Mouse (Mus musculus) lung, postnatal 0 days (tissue): ENCODE results near the gene Rbfox2. TPM values are rescaled to one million over a fixed set of nuclear protein-coding genes. Genes with fewer than 3 reads are reported as not detected.
A peak's percentile ranks its signal among the peaks of the same experiment; 100 is the strongest.

Experiments
- ATAC-seq: fragments of 200-750 bp; cut with Nextera tagmentation; 2 replicates; pipeline ENCODE4 v1.8.0; 2017; ENCODE audit warnings: moderate library complexity
- DNase-seq: peaks from one replicate; pipeline ENCODE4 v3.0.0-alpha.2; 2016; ENCODE audit warnings: low spot score
- H3K27ac ChIP-seq: fragments of 300-500 bp; sonication (generic); 2 replicates; pipeline ENCODE4 v1.5.1; 2014; ENCODE audit warnings: antibody characterized with exemption, mild to moderate bottlenecking, low read length, mixed read lengths
- H3K27me3 ChIP-seq: fragments of 300-500 bp; sonication (generic); replicated peaks from 2 replicates; pipeline ENCODE4 v1.6.1; 2014; ENCODE audit warnings: low read length, mixed read lengths; ENCODE audit not compliant: insufficient read depth
- H3K36me3 ChIP-seq: fragments of 300-500 bp; sonication (generic); 2 replicates; pipeline ENCODE4 v1.6.1; 2014; ENCODE audit warnings: low read length, mixed read lengths; ENCODE audit not compliant: insufficient read depth
- H3K4me1 ChIP-seq: fragments of 300-500 bp; sonication (generic); 2 replicates; pipeline ENCODE4 v1.6.1; 2014; ENCODE audit warnings: antibody characterized with exemption, low read depth, low read length, mixed read lengths; ENCODE audit not compliant: insufficient read depth
- H3K4me2 ChIP-seq: fragments of 300-500 bp; sonication (generic); replicated peaks from 2 replicates; pipeline ENCODE4 v1.6.1; 2014; ENCODE audit warnings: low read depth, mild to moderate bottlenecking, low read length, moderate library complexity, mixed read lengths
- H3K4me3 ChIP-seq: fragments of 300-500 bp; sonication (generic); 2 replicates; pipeline ENCODE4 v1.5.1; 2014; ENCODE audit warnings: low read depth, low read length
- H3K9ac ChIP-seq: fragments of 300-500 bp; sonication (generic); replicated peaks from 2 replicates; pipeline ENCODE4 v1.6.1; 2014; ENCODE audit warnings: low read depth, mild to moderate bottlenecking
- H3K9me3 ChIP-seq: fragments of 300-500 bp; sonication (generic); 2 replicates; pipeline ENCODE4 v1.6.1; 2016; ENCODE audit warnings: low read length, mixed read lengths
- CTCF ChIP-seq: IDR thresholded peaks from 2 replicates; pipeline ENCODE4 v1.5.1; 2016; ENCODE audit warnings: antibody characterized with exemption, mild to moderate bottlenecking
- EP300 ChIP-seq: IDR thresholded peaks from 2 replicates; pipeline ENCODE4 v1.6.1; 2016; ENCODE audit warnings: antibody characterized with exemption, mild to moderate bottlenecking, control low read depth
- WGBS: fragments of 180-500 bp; shearing (Covaris S2); extraction: QIAGEN DNeasy Blood & Tissue Kit; methylation state at CpG from one replicate; pipeline ENCODE4 v1.1.7; 2014; 5-methylcytosine and 5-hydroxymethylcytosine counted together
- polyA plus RNA-seq: library from polyadenylated mRNA; unstranded; fragments of >200 nt; fragmentation: Nextera tagmentation; extraction: Ambion mirVana; gene quantifications from 2 replicates; pipeline ENCODE4 v1.2.1, GENCODE M21; 2015

Gene Rbfox2
- polyA plus RNA-seq, 1 experiment from 2014 or later: 17.4 TPM

DNA sequence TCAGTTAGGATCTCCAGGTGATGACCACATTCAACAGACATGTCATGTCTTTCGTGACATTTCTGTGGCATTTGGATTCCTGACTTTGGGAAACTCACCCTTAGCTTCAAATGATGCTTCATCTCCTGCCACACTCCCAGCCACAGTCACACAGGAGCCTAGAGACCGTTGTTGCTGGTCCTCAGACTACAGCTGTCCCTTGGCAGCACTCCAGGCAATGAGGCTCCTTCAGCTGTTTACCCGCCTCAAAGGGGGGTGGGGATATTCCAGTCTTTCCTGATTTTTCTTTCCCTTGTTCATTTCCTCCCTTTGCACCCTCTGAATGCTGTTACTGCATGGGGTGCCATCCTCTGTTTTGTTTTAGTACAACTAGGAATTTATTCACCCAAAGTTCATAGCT is 150.3 kb downstream of the Rbfox2 start:
- no peak overlapping the region for H3K4me2 ChIP-seq
- H3K36me3 ChIP-seq: no peaks in the 10 kb centered on the region
- no peaks in the 10 kb centered on the region for H3K27me3 ChIP-seq
- no peak overlapping the region for H3K9ac ChIP-seq
- DNase-seq (peak; percentile 85), ATAC-seq (no peak)
- no peak overlapping the region for H3K4me3 ChIP-seq
- H3K27ac ChIP-seq: no peak overlapping the region
- peaks cover 28% of the 10 kb centered on the region; the same call in 1 of the 2 replicates for H3K4me1 ChIP-seq
- 9% methylated on average over 3 of the region's 3 CpGs for WGBS
- no peaks in the 10 kb centered on the region for H3K9me3 ChIP-seq
- 0 out of 2 replicates have a peak, but pooled peaks have one; percentile 23 for TF ChIP-seq EP300
- no peak for TF ChIP-seq CTCF

DNA sequence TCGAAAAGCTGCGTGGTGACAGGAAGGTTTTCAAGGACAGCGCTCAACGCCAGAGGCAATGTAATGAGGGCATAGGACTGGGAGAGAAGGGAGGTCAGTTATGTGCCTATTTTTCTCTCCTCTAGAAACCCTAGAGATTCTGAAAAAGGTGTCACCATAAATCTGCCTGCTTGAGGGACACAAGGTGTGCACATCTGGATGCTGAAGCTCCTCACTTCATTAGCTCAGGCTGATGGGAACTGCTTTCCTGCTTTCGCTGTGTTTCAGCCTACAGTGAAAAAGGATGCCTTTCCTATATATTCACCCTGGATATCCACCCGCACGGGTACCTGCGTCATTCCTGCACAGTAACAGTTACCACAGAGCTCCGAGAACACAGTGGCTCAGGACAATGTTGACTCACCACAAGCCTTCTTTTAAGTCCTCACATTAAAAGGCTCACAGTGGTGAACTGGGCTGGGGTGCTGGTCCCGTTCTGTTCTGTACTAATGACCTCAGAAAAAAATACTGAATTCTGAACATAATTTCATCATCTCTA is 152.5 kb downstream of the Rbfox2 start:
- Histone ChIP-seq H3K9me3 (no peaks in the 10 kb centered on the region), H3K4me2 (no peak overlapping the region), H3K4me1 (peaks cover 41% of the 10 kb centered on the region; the same call in 1 of the 2 replicates), H3K27me3 (no peaks in the 10 kb centered on the region), H3K27ac (0 out of 2 replicates have a peak overlapping the region, but pooled peaks have one; percentile 74), H3K9ac (no peak overlapping the region), H3K36me3 (no peaks in the 10 kb centered on the region), H3K4me3 (no peak overlapping the region)
- DNase-seq: no peak
- TF ChIP-seq CTCF (no peak), EP300 (peak; percentile 63; the same call in 1 of the 2 replicates)
- WGBS: 53% methylated on average over 10 of the region's 10 CpGs
- peak; percentile 4; the same call in 1 of the 2 replicates for ATAC-seq

- Histone ChIP-seq H3K4me2 (peak overlapping the region; percentile 60), H3K27ac (peak overlapping the region; percentile 74), H3K27me3 (no peaks in the 10 kb centered on the region), H3K4me1 (peaks cover 46% of the 10 kb centered on the region; the same call in 1 of the 2 replicates), H3K9me3 (no peaks in the 10 kb centered on the region), H3K9ac (peak overlapping the region; percentile 20; the same call in 1 of the 2 replicates), H3K36me3 (no peaks in the 10 kb centered on the region), H3K4me3 (peak overlapping the region; percentile 42)
- TF ChIP-seq CTCF: peak; percentile 47
- TF ChIP-seq EP300: no peak
- DNase-seq (peak; percentile 95), ATAC-seq (peak; percentile 92)
- 5% methylated on average over 12 of the region's 12 CpGs for WGBS
Observed at GRCm38 (mm10) chr15:77153625-77154024, 153.2 kb downstream of the Rbfox2 start.

- no peaks in the 10 kb centered on the region for H3K27me3 ChIP-seq
Observed at GRCm38 (mm10) chr15:77153088-77153546, 153.7 kb downstream of the Rbfox2 start.

GRCm38 (mm10) chr15:77152336-77153087 is 154.3 kb downstream of the Rbfox2 start:
- peak overlapping the region; percentile 20; the same call in 1 of the 2 replicates for H3K9ac ChIP-seq
- H3K4me1 ChIP-seq: peaks cover 42% of the 10 kb centered on the region; the same call in 1 of the 2 replicates
- peak overlapping the region; percentile 42 for H3K4me3 ChIP-seq
- WGBS: 2% methylated on average over 19 of the region's 19 CpGs
- no peaks in the 10 kb centered on the region for H3K27me3 ChIP-seq
- DNase-seq (peak; percentile 32), ATAC-seq (no peak)
- H3K27ac ChIP-seq: peak overlapping the region; percentile 74
- no peaks in the 10 kb centered on the region for H3K9me3 ChIP-seq
- H3K4me2 ChIP-seq: peak overlapping the region; percentile 60
- no peaks in the 10 kb centered on the region for H3K36me3 ChIP-seq
- TF ChIP-seq EP300: no peak
- peak; percentile 28; the same call in 1 of the 2 replicates for TF ChIP-seq CTCF

More at GRCm38 (mm10) chr15:77153088-77153546, 153.7 kb downstream of the Rbfox2 start:
- ATAC-seq (peak; percentile 57), DNase-seq (peak; percentile 62)
- peak overlapping the region; percentile 60 for H3K4me2 ChIP-seq
- WGBS: 0% methylated on average over 3 of the region's 3 CpGs
- H3K4me1 ChIP-seq: peaks cover 42% of the 10 kb centered on the region; the same call in 1 of the 2 replicates
- no peaks in the 10 kb centered on the region for H3K9me3 ChIP-seq
- TF ChIP-seq CTCF (no peak), EP300 (no peak)
- H3K36me3 ChIP-seq: no peaks in the 10 kb centered on the region
- H3K27ac ChIP-seq: peak overlapping the region; percentile 74
- H3K9ac ChIP-seq: peak overlapping the region; percentile 20; the same call in 1 of the 2 replicates
- H3K4me3 ChIP-seq: peak overlapping the region; percentile 42

DNA sequence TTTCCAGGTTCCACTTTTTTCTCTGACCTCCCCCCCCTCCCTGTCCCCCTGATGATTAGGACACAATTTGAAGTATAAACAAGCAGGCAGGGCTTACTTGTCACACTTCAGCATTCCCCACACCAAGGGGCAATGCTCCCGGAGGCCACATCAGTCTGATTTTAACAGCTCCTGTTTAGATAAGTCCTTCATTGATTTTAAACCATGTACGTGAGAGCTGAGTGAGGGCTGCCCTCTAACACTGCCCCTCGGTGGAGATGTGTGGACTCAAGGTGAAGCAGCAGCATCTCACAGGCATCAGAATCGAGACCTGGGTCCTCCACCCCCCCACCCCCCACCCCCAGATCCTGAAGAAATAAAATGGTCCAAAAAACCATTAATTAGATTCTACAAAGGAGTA is 155.0 kb downstream of the Rbfox2 start:
- H3K4me3 ChIP-seq: peak overlapping the region; percentile 42; the same call in 1 of the 2 replicates
- H3K27ac ChIP-seq: peak overlapping the region; percentile 9; the same call in 1 of the 2 replicates
- no peak overlapping the region for H3K9ac ChIP-seq
- no peak for TF ChIP-seq CTCF
- TF ChIP-seq EP300: no peak
- ATAC-seq (no peak), DNase-seq (no peak)
- H3K4me1 ChIP-seq: peaks cover 38% of the 10 kb centered on the region; the same call in 1 of the 2 replicates
- H3K36me3 ChIP-seq: no peaks in the 10 kb centered on the region
- peak overlapping the region; percentile 60 for H3K4me2 ChIP-seq
- no peaks in the 10 kb centered on the region for H3K27me3 ChIP-seq
- 11% methylated on average over 4 of the region's 4 CpGs for WGBS
- no peaks in the 10 kb centered on the region for H3K9me3 ChIP-seq
